Mouse (Mus musculus) kidney, embryonic 16.5 days (tissue): Measurements from ENCODE around the gene Tipin. TPM values are rescaled to one million over a fixed set of nuclear protein-coding genes. Genes with fewer than 3 reads are reported as not detected.

Source experiments
- polyA plus RNA-seq: library from polyadenylated mRNA; unstranded; fragments of >200 nt; fragmentation: Nextera tagmentation; extraction: Ambion mirVana; gene quantifications from 2 replicates; pipeline ENCODE4 v1.2.1, GENCODE M21; 2015

Tipin gene
- polyA plus RNA-seq, 1 experiment from 2014 or later = 201 TPM

Other genes with a start within 250 kb of the Tipin start
- gene Lctl, start 164.4 kb upstream of the Tipin start, polyA plus RNA-seq = 0.07 and 0.24 TPM in 2 replicates
- gene Zwilch, start 108.5 kb upstream of the Tipin start, polyA plus RNA-seq = 26.8 and 32.1 TPM in 2 replicates
- 1,111 and 1,181 TPM in 2 replicates for gene Rpl4, start 108.2 kb upstream of the Tipin start, polyA plus RNA-seq
- gene Snapc5, start 102.3 kb upstream of the Tipin start, polyA plus RNA-seq = 31.9 and 37.3 TPM in 2 replicates
- 2.4 and 4.5 TPM in 2 replicates for gene Uchl4, start 46.4 kb upstream of the Tipin start, polyA plus RNA-seq
- gene Map2k1, start 27.9 kb upstream of the Tipin start, polyA plus RNA-seq = 89.0 and 92.2 TPM in 2 replicates
- 23.9 and 25.9 TPM in 2 replicates for gene Dis3l, start 59.7 kb downstream of the Tipin start, polyA plus RNA-seq
- gene Megf11, start 104.0 kb downstream of the Tipin start, polyA plus RNA-seq = 4.7 and 4.9 TPM in 2 replicates